Mouse (Mus musculus) hindbrain, embryonic 11.5 days (tissue): ENCODE results near the gene Mapkap1. TPM values are rescaled to one million over a fixed set of nuclear protein-coding genes. Genes with fewer than 3 reads are reported as not detected.

ENCODE experiments used
- ATAC-seq: fragments of 200-750 bp; cut with Nextera tagmentation; 2 replicates; pipeline ENCODE4 v1.8.0; 2017; ENCODE audit warnings: mild to moderate bottlenecking, moderate TSS enrichment, moderate library complexity; ENCODE audit not compliant: low FRiP score
- DNase-seq: peaks from one replicate; pipeline ENCODE4 v3.0.0-alpha.2; 2015; ENCODE audit warnings: low spot score
- H3K27ac ChIP-seq: fragments of 300-500 bp; sonication (generic); 2 replicates; pipeline ENCODE4 v1.5.1; 2014; ENCODE audit warnings: mild to moderate bottlenecking, low read depth, low read length
- H3K27me3 ChIP-seq: fragments of 300-500 bp; sonication (generic); 2 replicates; pipeline ENCODE4 v1.6.1; 2014; ENCODE audit warnings: mild to moderate bottlenecking, low read length, moderate library complexity, mixed read lengths; ENCODE audit not compliant: control insufficient read depth, insufficient read depth
- H3K36me3 ChIP-seq: fragments of 300-500 bp; sonication (generic); 2 replicates; pipeline ENCODE4 v1.6.1; 2014; ENCODE audit warnings: mild to moderate bottlenecking, low read length, moderate library complexity, mixed read lengths; ENCODE audit not compliant: control insufficient read depth, insufficient read depth
- H3K4me1 ChIP-seq: fragments of 300-500 bp; sonication (generic); replicated peaks from 2 replicates; pipeline ENCODE4 v1.6.1; 2014; ENCODE audit warnings: low read length, mixed read lengths; ENCODE audit not compliant: control insufficient read depth, insufficient read depth
- H3K4me2 ChIP-seq: fragments of 300-500 bp; sonication (generic); replicated peaks from 2 replicates; pipeline ENCODE4 v1.6.1; 2014; ENCODE audit warnings: mild to moderate bottlenecking, low read depth, low read length
- H3K4me3 ChIP-seq: fragments of 300-500 bp; sonication (generic); 2 replicates; pipeline ENCODE4 v1.5.1; 2014; ENCODE audit warnings: low read depth, low read length
- H3K9ac ChIP-seq: fragments of 300-500 bp; sonication (generic); 2 replicates; pipeline ENCODE4 v1.6.1; 2014; ENCODE audit warnings: low read depth, low read length
- H3K9me3 ChIP-seq: fragments of 300-500 bp; sonication (generic); 2 replicates; pipeline ENCODE4 v1.6.1; 2016; ENCODE audit warnings: low read length; ENCODE audit not compliant: control insufficient read depth
- WGBS: fragments of 180-500 bp; shearing (Covaris S2); extraction: QIAGEN DNeasy Blood & Tissue Kit; methylation state at CpG from one replicate; pipeline ENCODE4 v1.1.7; 2014; 5-methylcytosine and 5-hydroxymethylcytosine counted together
- polyA plus RNA-seq: library from polyadenylated mRNA; unstranded; fragments of >200 nt; fragmentation: Nextera tagmentation; extraction: Ambion mirVana; gene quantifications from 2 replicates; pipeline ENCODE4 v1.2.1, GENCODE M21; 2014

Mapkap1 gene
- polyA plus RNA-seq, 1 experiment from 2014 or later = 101 TPM

DNA sequence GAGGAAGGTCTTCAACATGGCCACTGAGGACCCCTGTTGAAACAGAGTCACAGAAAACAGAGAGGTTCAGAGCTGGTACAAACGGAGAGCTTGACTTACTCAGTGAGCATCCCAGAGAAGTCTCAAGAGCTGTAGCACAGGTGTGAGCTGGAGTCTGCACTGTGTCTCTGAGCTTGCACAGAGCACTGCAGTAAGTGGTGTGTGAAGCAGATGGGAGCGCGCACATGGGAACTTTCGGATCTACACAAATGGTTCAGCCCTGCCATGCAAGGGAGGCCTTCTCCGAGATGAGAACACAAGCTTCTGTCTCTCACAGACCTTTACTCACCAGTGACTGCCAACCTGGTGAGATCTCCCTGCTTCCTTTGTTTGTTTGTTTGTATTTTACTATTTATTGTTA, 103.3 kb downstream of the Mapkap1 start:
- DNase-seq (no peak), ATAC-seq (no peak)
- H3K27me3 ChIP-seq = no peaks in the 10 kb centered on the region
- no peaks in the 10 kb centered on the region for H3K9me3 ChIP-seq
- no peaks in the 10 kb centered on the region for H3K4me1 ChIP-seq
- no peak overlapping the region for H3K27ac ChIP-seq
- no peak overlapping the region for H3K4me2 ChIP-seq
- no peaks in the 10 kb centered on the region for H3K36me3 ChIP-seq
- no peak overlapping the region for H3K4me3 ChIP-seq
- H3K9ac ChIP-seq = no peak overlapping the region
- 89% methylated on average over 5 of the region's 5 CpGs for WGBS

DNA sequence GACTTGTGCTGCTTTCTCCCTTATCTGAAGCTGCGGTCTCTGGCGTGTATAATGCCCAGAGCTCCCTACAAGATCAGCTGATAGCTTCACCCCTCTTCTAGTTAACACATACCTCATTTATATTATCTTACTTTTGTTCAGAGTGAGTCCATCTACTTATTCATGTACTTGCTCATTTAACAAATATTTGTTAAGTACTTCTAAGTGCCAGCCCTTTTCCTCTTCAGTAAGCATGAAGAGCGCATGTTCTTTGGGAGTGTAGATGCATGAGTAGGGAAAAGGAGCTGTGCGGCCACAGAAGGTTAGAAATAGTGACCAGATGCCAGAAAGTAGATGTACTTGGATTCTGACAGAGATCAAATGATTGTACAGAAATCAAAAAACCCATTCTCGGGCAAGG, 108.7 kb downstream of the Mapkap1 start:
- H3K4me2 ChIP-seq = no peak overlapping the region
- 90% methylated on average over 5 of the region's 5 CpGs for WGBS
- no peaks in the 10 kb centered on the region for H3K27me3 ChIP-seq
- H3K36me3 ChIP-seq = no peaks in the 10 kb centered on the region
- no peaks in the 10 kb centered on the region for H3K4me1 ChIP-seq
- DNase-seq (no peak), ATAC-seq (no peak)
- no peaks in the 10 kb centered on the region for H3K9me3 ChIP-seq
- H3K9ac ChIP-seq = no peak overlapping the region
- no peak overlapping the region for H3K27ac ChIP-seq
- H3K4me3 ChIP-seq = no peak overlapping the region

DNA sequence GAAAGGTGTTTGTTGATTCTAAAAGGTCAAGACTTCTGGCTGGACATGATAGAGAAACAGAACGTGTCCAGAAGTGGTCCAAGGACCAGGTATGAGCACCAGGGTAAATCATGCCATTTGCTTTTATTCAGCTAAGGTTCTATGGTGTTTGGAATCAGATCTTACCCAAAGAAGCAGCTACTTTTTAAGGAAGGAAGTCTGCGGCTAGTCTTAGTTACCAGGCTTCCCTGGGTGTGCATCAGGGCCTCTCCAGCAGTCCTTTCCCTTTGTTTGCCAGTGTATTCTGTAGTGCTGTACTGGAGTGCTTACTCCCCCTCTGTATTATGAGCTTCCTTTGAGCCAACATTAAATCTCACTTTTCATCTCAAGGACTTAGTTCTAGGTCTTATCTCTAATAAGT, 111.5 kb downstream of the Mapkap1 start:
- DNase-seq (no peak), ATAC-seq (no peak)
- H3K4me3 ChIP-seq = no peak overlapping the region
- no peak overlapping the region for H3K27ac ChIP-seq
- 76% methylated on average over 2 of the region's 2 CpGs for WGBS
- no peaks in the 10 kb centered on the region for H3K27me3 ChIP-seq
- no peak overlapping the region for H3K4me2 ChIP-seq
- no peaks in the 10 kb centered on the region for H3K9me3 ChIP-seq
- no peak overlapping the region for H3K9ac ChIP-seq
- H3K36me3 ChIP-seq = no peaks in the 10 kb centered on the region
- H3K4me1 ChIP-seq = no peaks in the 10 kb centered on the region

DNA sequence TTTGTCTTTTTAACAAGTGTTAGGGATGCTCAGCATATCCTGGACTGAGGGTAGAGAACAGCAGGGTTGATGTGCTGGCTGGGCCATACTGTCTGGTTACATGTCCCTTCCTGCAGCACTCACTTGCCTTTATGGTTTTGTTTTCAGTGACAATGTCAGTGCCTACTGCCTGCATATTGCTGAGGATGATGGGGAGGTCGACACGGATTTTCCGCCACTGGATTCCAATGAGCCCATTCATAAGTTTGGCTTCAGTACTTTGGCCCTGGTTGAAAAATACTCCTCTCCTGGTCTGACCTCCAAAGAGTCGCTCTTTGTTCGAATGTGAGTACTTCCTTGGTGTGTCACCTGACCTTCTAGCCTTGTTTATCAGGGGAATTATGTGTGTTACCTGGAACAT, 112.0 kb downstream of the Mapkap1 start:
- H3K4me3 ChIP-seq = no peak overlapping the region
- H3K9ac ChIP-seq = no peak overlapping the region
- 87% methylated on average over 5 of the region's 5 CpGs for WGBS
- H3K27me3 ChIP-seq = no peaks in the 10 kb centered on the region
- no peaks in the 10 kb centered on the region for H3K4me1 ChIP-seq
- H3K36me3 ChIP-seq = no peaks in the 10 kb centered on the region
- no peak overlapping the region for H3K4me2 ChIP-seq
- H3K9me3 ChIP-seq = no peaks in the 10 kb centered on the region
- no peak overlapping the region for H3K27ac ChIP-seq
- no peak for ATAC-seq
- no peak for DNase-seq

DNA sequence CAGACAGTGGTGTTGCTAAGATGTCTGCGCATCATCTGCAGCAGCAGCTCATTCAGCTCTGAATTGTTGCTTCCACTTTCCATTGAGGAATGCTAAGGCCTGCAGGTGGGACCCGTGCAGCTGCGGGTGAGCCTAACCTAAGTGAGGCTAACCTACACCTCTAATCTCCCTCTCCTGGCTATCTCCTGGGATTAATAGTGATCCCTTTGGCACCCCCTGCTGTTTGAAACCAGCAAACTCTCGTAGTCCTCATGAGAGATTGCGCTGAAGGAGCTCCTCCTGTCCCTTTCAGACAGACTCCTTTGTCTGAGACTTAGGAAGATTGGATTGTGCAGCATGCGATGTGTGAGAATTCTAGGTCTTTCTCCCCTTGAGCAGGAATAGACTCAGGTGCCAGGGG, 113.0 kb downstream of the Mapkap1 start:
- no peaks in the 10 kb centered on the region for H3K36me3 ChIP-seq
- no peaks in the 10 kb centered on the region for H3K4me1 ChIP-seq
- 48% methylated on average over 6 of the region's 6 CpGs for WGBS
- H3K9me3 ChIP-seq = no peaks in the 10 kb centered on the region
- H3K4me2 ChIP-seq = no peak overlapping the region
- no peak overlapping the region for H3K9ac ChIP-seq
- ATAC-seq (no peak), DNase-seq (peak; percentile 61)
- no peaks in the 10 kb centered on the region for H3K27me3 ChIP-seq
- no peak overlapping the region for H3K27ac ChIP-seq
- H3K4me3 ChIP-seq = no peak overlapping the region

DNA sequence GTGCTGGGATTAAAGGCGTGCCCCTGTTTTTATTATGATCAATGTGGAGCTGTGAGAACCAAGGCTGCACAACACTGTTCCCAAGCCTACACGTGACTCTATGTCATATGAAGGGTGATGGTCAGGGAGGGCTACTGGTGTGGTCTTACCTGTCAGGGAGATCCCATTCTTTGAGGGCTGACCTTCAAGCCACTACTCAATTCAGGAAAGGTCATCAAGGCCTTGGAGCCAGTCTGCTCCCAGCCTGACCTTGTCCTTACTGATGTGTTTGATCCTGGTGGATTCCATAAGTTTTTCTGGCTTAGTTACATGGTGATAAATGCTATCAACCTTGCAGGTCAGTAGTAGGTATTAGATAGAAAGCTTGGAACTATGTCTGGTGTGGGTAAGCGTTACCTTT, 114.8 kb downstream of the Mapkap1 start:
- DNase-seq = no peak
- 90% methylated on average over 3 of the region's 3 CpGs for WGBS
- Histone ChIP-seq H3K4me2 (no peak overlapping the region), H3K27me3 (no peaks in the 10 kb centered on the region), H3K4me3 (no peak overlapping the region), H3K27ac (no peak overlapping the region), H3K36me3 (no peaks in the 10 kb centered on the region), H3K4me1 (no peaks in the 10 kb centered on the region), H3K9me3 (no peaks in the 10 kb centered on the region), H3K9ac (no peak overlapping the region)
- ATAC-seq = no peak

DNA sequence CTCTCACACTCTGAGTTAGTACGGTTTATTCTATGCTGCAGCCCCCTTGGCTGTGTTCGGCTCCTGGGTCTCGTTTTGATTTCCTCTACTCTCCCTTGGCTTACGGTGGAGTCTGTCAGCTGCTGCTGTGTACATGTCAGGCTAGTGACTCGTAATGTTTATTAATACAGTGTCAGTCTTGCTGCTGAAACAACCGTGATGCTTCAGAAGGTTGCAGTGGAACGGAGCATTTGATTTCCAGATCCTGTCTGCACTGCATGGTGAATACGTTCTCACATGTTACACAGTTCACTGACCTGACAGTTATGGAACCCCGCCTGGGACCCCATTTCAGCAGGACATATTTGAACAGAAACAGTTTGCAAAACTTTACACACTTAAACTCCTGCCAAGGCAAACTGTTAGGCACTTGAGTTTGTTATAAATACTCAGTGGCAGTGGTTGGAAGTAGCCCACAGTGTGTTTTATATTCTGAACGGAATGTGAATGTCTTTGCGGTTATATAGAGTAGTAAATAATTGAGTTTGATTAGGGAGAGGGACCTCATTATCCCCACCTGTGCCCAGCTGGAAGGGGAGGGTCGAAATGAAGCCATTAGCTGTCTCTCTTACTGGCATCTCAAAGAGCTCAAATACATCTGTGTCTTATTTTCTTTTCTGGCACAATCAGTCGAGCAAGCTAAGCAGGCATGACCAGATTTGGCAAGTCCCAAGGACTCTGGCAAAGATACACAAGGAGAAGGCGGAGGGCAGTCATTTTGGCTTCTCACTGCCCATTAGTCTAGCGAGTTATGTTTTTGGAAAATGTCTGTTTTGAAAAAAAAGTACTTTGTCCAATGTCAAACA, 120.2 kb downstream of the Mapkap1 start:
- ATAC-seq (no peak), DNase-seq (no peak)

DNA sequence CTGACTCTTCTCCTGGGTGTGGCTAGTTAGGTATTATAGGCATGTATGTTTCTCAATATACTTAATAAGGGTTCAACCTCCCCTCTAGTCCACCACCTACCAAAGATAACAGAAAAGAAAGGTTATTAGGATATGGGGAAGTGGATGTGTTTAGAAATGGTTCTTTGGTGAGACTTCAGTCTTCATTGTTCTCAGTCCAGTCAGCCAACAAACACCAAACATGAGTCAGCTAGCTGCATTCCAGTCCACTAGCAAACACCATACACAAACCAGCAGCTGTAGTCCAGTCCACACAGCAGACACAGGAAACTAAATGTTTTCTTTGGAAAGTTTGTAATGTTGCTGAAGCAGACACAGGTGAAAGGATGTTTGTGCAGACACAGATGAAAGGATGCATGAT, 121.9 kb downstream of the Mapkap1 start:
- ATAC-seq = no peak
- DNase-seq = no peak

More for the DNA sequence above, 120.2 kb downstream of the Mapkap1 start:
- H3K27me3 ChIP-seq = no peaks in the 10 kb centered on the region
- WGBS = 66% methylated on average over 15 of the region's 15 CpGs
- no peaks in the 10 kb centered on the region for H3K4me1 ChIP-seq
- no peaks in the 10 kb centered on the region for H3K36me3 ChIP-seq
- H3K9me3 ChIP-seq = no peaks in the 10 kb centered on the region
- H3K27ac ChIP-seq = no peak overlapping the region
- H3K4me2 ChIP-seq = no peak overlapping the region
- no peak overlapping the region for H3K4me3 ChIP-seq
- H3K9ac ChIP-seq = no peak overlapping the region

DNA sequence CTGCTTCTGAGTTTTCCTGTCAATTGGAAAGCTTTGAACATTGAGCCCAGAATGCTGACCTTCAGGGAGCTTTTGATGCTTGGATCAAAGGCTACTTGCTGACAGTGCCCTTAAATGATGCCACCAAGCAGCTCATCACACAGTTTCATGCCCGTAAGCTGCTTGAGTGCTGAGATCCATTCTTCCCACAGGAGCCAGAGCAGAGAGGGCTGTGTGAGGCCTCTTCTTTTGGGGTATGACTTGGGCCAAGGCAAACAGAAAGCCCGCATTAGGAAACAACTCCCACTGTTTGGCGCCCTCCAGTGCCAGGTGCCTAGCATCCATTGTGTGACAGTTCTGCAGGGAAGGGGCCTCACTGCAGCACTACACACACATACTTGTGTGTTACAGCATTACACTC, 123.5 kb downstream of the Mapkap1 start:
- Histone ChIP-seq H3K4me3 (no peak overlapping the region), H3K9ac (no peak overlapping the region), H3K27ac (no peak overlapping the region), H3K36me3 (no peaks in the 10 kb centered on the region), H3K9me3 (no peaks in the 10 kb centered on the region), H3K4me2 (no peak overlapping the region), H3K4me1 (no peaks in the 10 kb centered on the region), H3K27me3 (no peaks in the 10 kb centered on the region)
- ATAC-seq (no peak), DNase-seq (peak; percentile 55)
- 32% methylated on average over 3 of the region's 3 CpGs for WGBS

More for the DNA sequence above, 121.9 kb downstream of the Mapkap1 start:
- no peaks in the 10 kb centered on the region for H3K4me1 ChIP-seq
- no peak overlapping the region for H3K27ac ChIP-seq
- H3K9me3 ChIP-seq = no peaks in the 10 kb centered on the region
- no peaks in the 10 kb centered on the region for H3K36me3 ChIP-seq
- H3K4me3 ChIP-seq = no peak overlapping the region
- no peak overlapping the region for H3K4me2 ChIP-seq
- H3K27me3 ChIP-seq = no peaks in the 10 kb centered on the region
- H3K9ac ChIP-seq = no peak overlapping the region
